Mouse (Mus musculus) limb, embryonic 11.5 days (tissue): Measurements from ENCODE around the gene Eme2. TPM values are rescaled to one million over a fixed set of nuclear protein-coding genes. Genes with fewer than 3 reads are reported as not detected.

Experiments used
- ATAC-seq: fragments of 200-750 bp; cut with Nextera tagmentation; 2 replicates; pipeline ENCODE4 v1.8.0; 2017; ENCODE audit warnings: low read depth; ENCODE audit not compliant: insufficient number of reproducible peaks, low FRiP score, low TSS enrichment
- DNase-seq: peaks from one replicate; pipeline ENCODE4 v3.0.0-alpha.2; 2015; ENCODE audit warnings: low spot score
- H3K27ac ChIP-seq: fragments of 300-500 bp; sonication (generic); replicated peaks from 2 replicates; pipeline ENCODE4 v1.5.1; 2014; ENCODE audit warnings: low read depth, mild to moderate bottlenecking, low read length
- H3K27me3 ChIP-seq: fragments of 300-500 bp; sonication (generic); 2 replicates; pipeline ENCODE4 v1.6.1; 2014; ENCODE audit warnings: mild to moderate bottlenecking, low read length, mixed read lengths; ENCODE audit not compliant: control insufficient read depth, insufficient read depth
- H3K36me3 ChIP-seq: fragments of 300-500 bp; sonication (generic); 2 replicates; pipeline ENCODE4 v1.6.1; 2014; ENCODE audit warnings: mild to moderate bottlenecking, low read length, moderate library complexity, mixed read lengths; ENCODE audit not compliant: control insufficient read depth, insufficient read depth
- H3K4me1 ChIP-seq: fragments of 300-500 bp; sonication (generic); 2 replicates; pipeline ENCODE4 v1.6.1; 2014; ENCODE audit warnings: low read length, mixed read lengths; ENCODE audit not compliant: control insufficient read depth, insufficient read depth
- H3K4me2 ChIP-seq: fragments of 300-500 bp; sonication (generic); 2 replicates; pipeline ENCODE4 v1.6.1; 2014; ENCODE audit warnings: low read depth, mild to moderate bottlenecking, moderate library complexity; ENCODE audit not compliant: severe bottlenecking
- H3K4me3 ChIP-seq: fragments of 300-500 bp; sonication (generic); 2 replicates; pipeline ENCODE4 v1.5.1; 2014; ENCODE audit warnings: low read depth, low read length
- H3K9ac ChIP-seq: fragments of 300-500 bp; sonication (generic); 2 replicates; pipeline ENCODE4 v1.6.1; 2014; ENCODE audit warnings: mild to moderate bottlenecking, low read length
- H3K9me3 ChIP-seq: fragments of 300-500 bp; sonication (generic); 2 replicates; pipeline ENCODE4 v1.6.1; 2016; ENCODE audit warnings: low read length; ENCODE audit not compliant: control insufficient read depth
- WGBS: fragments of 180-500 bp; shearing (Covaris S2); extraction: QIAGEN DNeasy Blood & Tissue Kit; methylation state at CpG from one replicate; pipeline ENCODE4 v1.1.7; 2014; 5-methylcytosine and 5-hydroxymethylcytosine counted together
- polyA plus RNA-seq: library from polyadenylated mRNA; unstranded; fragments of >200 nt; fragmentation: Nextera tagmentation; extraction: Ambion mirVana; gene quantifications from 2 replicates; pipeline ENCODE4 v1.2.1, GENCODE M21; 2014

Gene Eme2
- polyA plus RNA-seq, 1 experiment from 2014 or later = 20.8 TPM

- Histone ChIP-seq H3K4me1 (peaks cover 5% of the 10 kb centered on the region), H3K36me3 (no peaks in the 10 kb centered on the region), H3K27me3 (no peaks in the 10 kb centered on the region), H3K4me3 (no peak overlapping the region), H3K4me2 (no peak overlapping the region), H3K9ac (peak overlapping the region; percentile 40; the same call in 1 of the 2 replicates), H3K27ac (0 out of 2 replicates have a peak overlapping the region, but pooled peaks have one; percentile 21), H3K9me3 (no peaks in the 10 kb centered on the region)
- no peak for DNase-seq
- WGBS = 52% methylated on average over 10 of the region's 10 CpGs
- ATAC-seq = no peak
These were observed 17.4 kb downstream of the Eme2 start for GRCm38 (mm10) chr17:24877336-24878116.

- DNase-seq (no peak), ATAC-seq (no peak)
- Histone ChIP-seq H3K27ac (no peak overlapping the region), H3K4me1 (peaks cover 5% of the 10 kb centered on the region), H3K9ac (no peak overlapping the region), H3K4me3 (no peak overlapping the region), H3K9me3 (no peaks in the 10 kb centered on the region), H3K27me3 (no peaks in the 10 kb centered on the region), H3K4me2 (no peak overlapping the region), H3K36me3 (no peaks in the 10 kb centered on the region)
- WGBS = 80% methylated on average over 8 of the region's 8 CpGs
These were observed 19.9 kb downstream of the Eme2 start for GRCm38 (mm10) chr17:24874989-24875388.

- Histone ChIP-seq H3K27ac (no peak overlapping the region), H3K4me2 (no peak overlapping the region), H3K4me1 (peaks cover 5% of the 10 kb centered on the region), H3K27me3 (no peaks in the 10 kb centered on the region), H3K9me3 (no peaks in the 10 kb centered on the region), H3K36me3 (no peaks in the 10 kb centered on the region), H3K9ac (no peak overlapping the region), H3K4me3 (no peak overlapping the region)
- WGBS = 67% methylated on average over 1 of the region's 1 CpGs
- DNase-seq (no peak), ATAC-seq (no peak)
These were observed 20.5 kb downstream of the Eme2 start for GRCm38 (mm10) chr17:24874405-24874745.

- Histone ChIP-seq H3K4me1 (peaks cover 5% of the 10 kb centered on the region), H3K27me3 (no peaks in the 10 kb centered on the region), H3K9ac (no peak overlapping the region), H3K27ac (no peak overlapping the region), H3K9me3 (no peaks in the 10 kb centered on the region), H3K4me3 (no peak overlapping the region), H3K4me2 (no peak overlapping the region), H3K36me3 (no peaks in the 10 kb centered on the region)
- DNase-seq = no peak
- no peak for ATAC-seq
- 45% methylated on average over 4 of the region's 4 CpGs for WGBS
These were observed 21.0 kb downstream of the Eme2 start for GRCm38 (mm10) chr17:24873695-24874404.

- Histone ChIP-seq H3K4me1 (no peaks in the 10 kb centered on the region), H3K27me3 (no peaks in the 10 kb centered on the region), H3K36me3 (no peaks in the 10 kb centered on the region), H3K4me3 (no peak overlapping the region), H3K4me2 (no peak overlapping the region), H3K9me3 (no peaks in the 10 kb centered on the region), H3K9ac (no peak overlapping the region), H3K27ac (no peak overlapping the region)
- ATAC-seq = no peak
- WGBS = 92% methylated on average over 10 of the region's 10 CpGs
- no peak for DNase-seq
These were observed 27.0 kb downstream of the Eme2 start for GRCm38 (mm10) chr17:24867914-24868313.

GRCm38 (mm10) chr17:24865776-24866175 is 29.1 kb downstream of the Eme2 start, which contains the start of gene Igfals:
Gene Igfals, plus strand, starts transcription at chr17:24865997.
- Histone ChIP-seq H3K4me3 (no peak within 1 kb of the TSS), H3K36me3 (0 out of 2 replicates have a peak, but pooled peaks cover 4% of the 10 kb centered on the region), H3K4me1 (no peaks in the 10 kb centered on the region), H3K9me3 (no peaks in the 10 kb centered on the region), H3K27ac (no peak within 1 kb of the TSS), H3K9ac (no peak within 1 kb of the TSS), H3K27me3 (no peaks in the 10 kb centered on the region), H3K4me2 (no peak within 1 kb of the TSS)
- WGBS = 89% methylated on average over 8 of the region's 8 CpGs
- ATAC-seq (no peak), DNase-seq (no peak)

GRCm38 (mm10) chr17:24861785-24862184 is 33.1 kb downstream of the Eme2 start:
- no peak overlapping the region for H3K9ac ChIP-seq
- H3K4me1 ChIP-seq = no peaks in the 10 kb centered on the region
- H3K27me3 ChIP-seq = no peaks in the 10 kb centered on the region
- H3K36me3 ChIP-seq = 0 out of 2 replicates have a peak, but pooled peaks cover 4% of the 10 kb centered on the region
- DNase-seq (no peak), ATAC-seq (no peak)
- 94% methylated on average over 3 of the region's 3 CpGs for WGBS
- no peaks in the 10 kb centered on the region for H3K9me3 ChIP-seq
- no peak overlapping the region for H3K4me2 ChIP-seq
- no peak overlapping the region for H3K27ac ChIP-seq
- H3K4me3 ChIP-seq = no peak overlapping the region

- DNase-seq (no peak), ATAC-seq (no peak)
- H3K4me2 ChIP-seq = no peak overlapping the region
- H3K36me3 ChIP-seq = 0 out of 2 replicates have a peak, but pooled peaks cover 4% of the 10 kb centered on the region
- H3K27me3 ChIP-seq = no peaks in the 10 kb centered on the region
- 91% methylated on average over 8 of the region's 8 CpGs for WGBS
- no peak overlapping the region for H3K4me3 ChIP-seq
- no peak overlapping the region for H3K27ac ChIP-seq
- no peaks in the 10 kb centered on the region for H3K9me3 ChIP-seq
- H3K4me1 ChIP-seq = no peaks in the 10 kb centered on the region
- H3K9ac ChIP-seq = no peak overlapping the region
These were observed 34.8 kb downstream of the Eme2 start for GRCm38 (mm10) chr17:24860076-24860475.
